In the genomic region with DNA sequence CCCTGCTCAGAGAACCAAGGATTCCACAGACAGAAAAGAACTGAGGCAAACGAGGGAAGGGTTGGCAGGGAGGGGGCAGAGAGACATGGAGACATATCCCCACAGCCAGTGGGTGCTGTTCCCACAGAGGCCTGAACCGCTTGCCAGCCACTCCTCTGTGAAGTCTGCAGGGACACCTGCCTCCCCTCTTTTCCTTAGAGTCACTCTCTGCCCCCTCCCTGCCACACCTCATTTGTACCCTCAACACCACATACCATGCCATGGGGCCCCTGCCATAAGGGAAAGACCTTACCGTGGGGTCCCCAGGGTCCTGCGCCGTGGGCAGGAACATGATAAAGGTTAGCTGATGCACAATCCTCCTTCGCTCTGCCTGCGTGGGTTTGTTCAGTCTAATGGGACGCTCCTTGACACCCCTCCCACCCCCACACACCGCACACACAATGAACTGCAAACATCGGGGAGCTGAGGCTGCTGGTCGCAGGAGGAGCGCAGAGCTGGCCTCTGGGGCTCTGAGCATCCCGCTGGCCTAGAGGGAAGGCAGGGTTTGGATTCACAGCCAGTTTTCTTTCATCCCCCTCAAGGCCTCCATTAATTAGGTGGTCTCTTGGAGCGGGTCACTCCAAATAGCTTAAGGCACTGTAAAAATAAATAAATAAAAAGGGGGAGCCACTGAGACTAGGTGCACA, we compare ENCODE assay signal across 11 mouse cellular contexts. TPM values are rescaled to one million over a fixed set of nuclear protein-coding genes. Genes with fewer than 3 reads are reported as not detected.
DNase-seq lines count a peak whose midpoint lies in the region; ATAC-seq lines count a peak whose summit lies in the region.
"Had no signal": no experiment of that assay in that cellular context is flagged by ENCODE, and none has a peak within 500 bp of the region (broad histone marks: within the 10 kb centered on the region; RNA-seq: fewer than 3 reads in every experiment).

No protein-coding gene starts in this region.

- H3K4me3 ChIP-seq in heart, embryonic 13.5 days, result peak overlapping the region; percentile 77
- H3K4me3 ChIP-seq in embryonic facial prominence, embryonic 13.5 days, result peak overlapping the region; percentile 72
- H3K4me3 ChIP-seq in hindbrain, embryonic 11.5 days (ENCODE audit: low read depth, low read length), result peak overlapping the region; percentile 46; the same call in 1 of the 2 replicates
- peak overlapping the region; percentile 64 for H3K4me3 ChIP-seq in midbrain, embryonic 15.5 days

- no peaks in the 10 kb centered on the region for H3K9me3 ChIP-seq in heart, embryonic 13.5 days
- no peaks in the 10 kb centered on the region for H3K9me3 ChIP-seq in embryonic facial prominence, embryonic 13.5 days
- H3K9me3 ChIP-seq in hindbrain, embryonic 11.5 days (ENCODE audit: control insufficient read depth, low read length), result no peaks in the 10 kb centered on the region
- no peaks in the 10 kb centered on the region for H3K9me3 ChIP-seq in midbrain, embryonic 15.5 days
- H3K9me3 ChIP-seq: G1E had no signal

- DNase-seq in heart, adult 18-20 months, result no peak
- no peak for DNase-seq in hindbrain, embryonic 11.5 days (ENCODE audit: low spot score)
- no peak for DNase-seq in spleen, adult 12 weeks (ENCODE audit: low spot score)
- DNase-seq in right cerebral cortex, postnatal 10 days (ENCODE audit: low spot score in 2 of 2), result no peak

- H3K4me2 ChIP-seq in heart, embryonic 13.5 days, result peak overlapping the region; percentile 94
- peak overlapping the region; percentile 83 for H3K4me2 ChIP-seq in embryonic facial prominence, embryonic 13.5 days
- H3K4me2 ChIP-seq in hindbrain, embryonic 11.5 days (replicated peaks; ENCODE audit: low read depth, low read length), result peak overlapping the region; percentile 56
- H3K4me2 ChIP-seq in midbrain, embryonic 15.5 days, result peak overlapping the region; percentile 94

- H3K9ac ChIP-seq in heart, embryonic 13.5 days, result peak overlapping the region; percentile 96
- peak overlapping the region; percentile 92 for H3K9ac ChIP-seq in embryonic facial prominence, embryonic 13.5 days
- peak overlapping the region; percentile 81 for H3K9ac ChIP-seq in hindbrain, embryonic 11.5 days (ENCODE audit: low read depth, low read length)
- peak overlapping the region; percentile 81 for H3K9ac ChIP-seq in midbrain, embryonic 15.5 days

- H3K27ac ChIP-seq in heart, embryonic 13.5 days (replicated peaks), result peak overlapping the region; percentile 100
- peak overlapping the region; percentile 100 for H3K27ac ChIP-seq in embryonic facial prominence, embryonic 13.5 days
- peak overlapping the region; percentile 97 for H3K27ac ChIP-seq in hindbrain, embryonic 11.5 days (ENCODE audit: low read depth, low read length)
- H3K27ac ChIP-seq in midbrain, embryonic 15.5 days, result peak overlapping the region; percentile 100

- H3K36me3 ChIP-seq in heart, embryonic 13.5 days, result no peaks in the 10 kb centered on the region
- no peaks in the 10 kb centered on the region for H3K36me3 ChIP-seq in embryonic facial prominence, embryonic 13.5 days
- no peaks in the 10 kb centered on the region for H3K36me3 ChIP-seq in hindbrain, embryonic 11.5 days (ENCODE audit: control insufficient read depth, insufficient read depth, low read length)
- no peaks in the 10 kb centered on the region for H3K36me3 ChIP-seq in midbrain, embryonic 15.5 days (replicated peaks)
- H3K36me3 ChIP-seq: G1E had no signal

- H3K27me3 ChIP-seq in heart, embryonic 13.5 days (replicated peaks), result no peaks in the 10 kb centered on the region
- no peaks in the 10 kb centered on the region for H3K27me3 ChIP-seq in embryonic facial prominence, embryonic 13.5 days
- no peaks in the 10 kb centered on the region for H3K27me3 ChIP-seq in hindbrain, embryonic 11.5 days (ENCODE audit: control insufficient read depth, insufficient read depth, low read length)
- no peaks in the 10 kb centered on the region for H3K27me3 ChIP-seq in midbrain, embryonic 15.5 days (replicated peaks)

- peaks cover 60% of the 10 kb centered on the region for H3K4me1 ChIP-seq in heart, embryonic 13.5 days
- peaks cover 44% of the 10 kb centered on the region for H3K4me1 ChIP-seq in embryonic facial prominence, embryonic 13.5 days
- peaks cover 28% of the 10 kb centered on the region for H3K4me1 ChIP-seq in hindbrain, embryonic 11.5 days (replicated peaks; ENCODE audit: control insufficient read depth, insufficient read depth, low read length)
- H3K4me1 ChIP-seq in midbrain, embryonic 15.5 days, result peaks cover 57% of the 10 kb centered on the region

- ATAC-seq in heart, embryonic 13.5 days (ENCODE audit: extremely low read depth, insufficient number of reproducible peaks, low FRiP score, low TSS enrichment), result no peak
- no peak for ATAC-seq in embryonic facial prominence, embryonic 13.5 days (ENCODE audit: insufficient number of reproducible peaks, insufficient read depth, low FRiP score, low TSS enrichment, low read depth)
- no peak for ATAC-seq in hindbrain, embryonic 11.5 days (ENCODE audit: low FRiP score)
- no peak for ATAC-seq in midbrain, embryonic 15.5 days (replicated peaks)
- ATAC-seq in monocyte, adult 5-6 weeks (replicated peaks; ENCODE audit: insufficient number of reproducible peaks, low FRiP score, low TSS enrichment, poor library complexity, severe bottlenecking), result no peak

- WGBS in heart, embryonic 13.5 days, result 31% methylated on average over 14 of the region's 14 CpGs
- 22% methylated on average over 14 of the region's 14 CpGs for WGBS in embryonic facial prominence, embryonic 13.5 days
- WGBS in hindbrain, embryonic 11.5 days, result 15% methylated on average over 14 of the region's 14 CpGs
- WGBS in midbrain, embryonic 15.5 days, result 6% methylated on average over 14 of the region's 14 CpGs

RNA-seq across cellular contexts. Expression of a gene that starts 18.1 kb away (rescaled TPM):
- polyA plus RNA-seq in heart, embryonic 13.5 days (2015; fragmentation: Nextera tagmentation; extraction: Ambion mirVana), result 54.5 and 58.5 TPM in 2 replicates
- 10 to 100 TPM; 56.5 to 59.8 TPM for total RNA-seq in heart, adult 18-20 months (2021)
- 37.4 and 43.5 TPM in 2 replicates for polyA plus RNA-seq in embryonic facial prominence, embryonic 13.5 days (2015; fragmentation: Nextera tagmentation; extraction: Ambion mirVana)
- 42.3 and 45.9 TPM in 2 replicates for polyA plus RNA-seq in hindbrain, embryonic 11.5 days (2014; fragmentation: Nextera tagmentation; extraction: Ambion mirVana)
- polyA plus RNA-seq in midbrain, embryonic 15.5 days (2015; fragmentation: Nextera tagmentation; extraction: Ambion mirVana), result 182 and 186 TPM in 2 replicates
- total RNA-seq in monocyte, adult 5-6 weeks (2017), result 1.3 to 8.1 TPM (median 3.0 TPM) in 3 replicates
- polyA plus RNA-seq: G1E had no signal

RNA-seq across cellular contexts. Expression of a gene that starts 19.6 kb away (rescaled TPM):
- polyA plus RNA-seq in heart, embryonic 13.5 days (2015; fragmentation: Nextera tagmentation; extraction: Ambion mirVana), result 16.1 and 16.6 TPM in 2 replicates
- total RNA-seq in heart, adult 18-20 months (2021), result 1 to 10 TPM; 5.8 to 6.9 TPM
- polyA plus RNA-seq in embryonic facial prominence, embryonic 13.5 days (2015; fragmentation: Nextera tagmentation; extraction: Ambion mirVana), result 24.2 and 26.4 TPM in 2 replicates
- polyA plus RNA-seq in hindbrain, embryonic 11.5 days (2014; fragmentation: Nextera tagmentation; extraction: Ambion mirVana), result 8.6 and 8.7 TPM in 2 replicates
- polyA plus RNA-seq in midbrain, embryonic 15.5 days (2015; fragmentation: Nextera tagmentation; extraction: Ambion mirVana), result 22.1 and 23.0 TPM in 2 replicates
- total RNA-seq in monocyte, adult 5-6 weeks (2017), result 13.2 to 33.8 TPM (median 15.2 TPM) in 3 replicates

RNA-seq across cellular contexts. Expression of a gene that starts 28.9 kb away (rescaled TPM):
- 66.7 and 70.7 TPM in 2 replicates for polyA plus RNA-seq in heart, embryonic 13.5 days (2015; fragmentation: Nextera tagmentation; extraction: Ambion mirVana)
- 10 to 100 TPM; 53.5 to 54.9 TPM for total RNA-seq in heart, adult 18-20 months (2021)
- 112 and 115 TPM in 2 replicates for polyA plus RNA-seq in embryonic facial prominence, embryonic 13.5 days (2015; fragmentation: Nextera tagmentation; extraction: Ambion mirVana)
- polyA plus RNA-seq in hindbrain, embryonic 11.5 days (2014; fragmentation: Nextera tagmentation; extraction: Ambion mirVana), result 121 and 136 TPM in 2 replicates
- 83.8 and 86.4 TPM in 2 replicates for polyA plus RNA-seq in midbrain, embryonic 15.5 days (2015; fragmentation: Nextera tagmentation; extraction: Ambion mirVana)
- 33.8 to 45.3 TPM (median 42.1 TPM) in 3 replicates for total RNA-seq in monocyte, adult 5-6 weeks (2017)

RNA-seq across cellular contexts. Expression of a gene that starts 49.5 kb away (rescaled TPM):
- 0.08 and 0.11 TPM in 2 replicates for polyA plus RNA-seq in heart, embryonic 13.5 days (2015; fragmentation: Nextera tagmentation; extraction: Ambion mirVana)
- total RNA-seq in heart, adult 18-20 months (2021), result not detected
- 0.11 TPM in 1 of 2 replicates, not detected in the other for polyA plus RNA-seq in embryonic facial prominence, embryonic 13.5 days (2015; fragmentation: Nextera tagmentation; extraction: Ambion mirVana)
- polyA plus RNA-seq in hindbrain, embryonic 11.5 days (2014; fragmentation: Nextera tagmentation; extraction: Ambion mirVana), result 0.14 TPM in 1 of 2 replicates, not detected in the other
- 0.06 TPM in 1 of 2 replicates, not detected in the other for polyA plus RNA-seq in midbrain, embryonic 15.5 days (2015; fragmentation: Nextera tagmentation; extraction: Ambion mirVana)
- total RNA-seq in monocyte, adult 5-6 weeks (2017), result not detected in 3 replicates
- total RNA-seq: G1E; gastrocnemius, postnatal 4 days had no signal
- polyA plus RNA-seq: G1E; spleen, adult 2 months had no signal
